Mouse (Mus musculus): ENCODE measurements around the gene Gm28897. TPM values are rescaled to one million over a fixed set of nuclear protein-coding genes. Genes with fewer than 3 reads are reported as not detected.

Gm28897 gene
- total RNA-seq (2023) = not detected

DNA sequence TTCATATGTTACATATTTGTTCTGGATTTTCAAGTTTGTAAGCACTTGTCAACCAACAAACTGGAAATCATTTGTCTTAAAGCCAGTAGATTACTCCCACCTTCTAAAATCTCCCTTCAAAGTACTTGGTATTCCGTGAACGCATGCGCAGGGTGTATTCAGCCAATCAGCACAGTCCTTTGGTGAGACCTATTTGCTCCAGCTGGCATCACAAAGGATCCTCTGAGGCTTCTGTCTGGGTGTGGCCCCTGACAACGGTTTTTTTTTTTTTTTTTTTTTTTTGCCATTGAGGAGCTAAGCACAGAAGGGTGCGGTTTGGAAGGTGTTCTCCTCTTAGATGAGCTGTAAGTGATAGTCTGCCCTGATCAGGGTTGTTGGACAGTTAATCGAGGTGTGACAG is at the start of gene Gm28897:
Gene Gm28897 (plus strand): TSS at position 301 of the 400 bp plus-strand sequence.

All from neutrophil, adult 83 days (primary cell).